Mouse (Mus musculus) kidney, adult 2 months (tissue): ENCODE data around the gene Hinfp.

Source experiments
- CTCF ChIP-seq: fragments of 200-500 bp; conservative IDR thresholded peaks from 2 replicates; pipeline ENCODE4 v1.5.1; 2011; ENCODE audit warnings: low read depth, mild to moderate bottlenecking, control low read depth, low read length, moderate library complexity, mixed read lengths; ENCODE audit not compliant: insufficient read depth, insufficient read length
- POLR2A ChIP-seq: fragments of 200-500 bp; IDR thresholded peaks from one replicate; pipeline ENCODE4 v1.6.1; 2011; ENCODE audit warnings: low read depth, low read length, control low read depth

GRCm38 (mm10) chr9:44259014-44259413 lies 46.5 kb downstream of the Hinfp start:
- TF ChIP-seq POLR2A (no peak), CTCF (no peak)
